Mouse (Mus musculus) urinary bladder, postnatal 14 days (tissue): ENCODE measurements around the gene Tppp2.
"Not testable (repeated sequence)": the region's sequence is repeated elsewhere in the genome, so short reads cannot be mapped to it uniquely, and the experiment has no call there.

Source experiments
- DNase-seq: peaks from one replicate; pipeline ENCODE4 v3.0.0; 2021; ENCODE audit warnings: low spot score

Tppp2 gene

DNA sequence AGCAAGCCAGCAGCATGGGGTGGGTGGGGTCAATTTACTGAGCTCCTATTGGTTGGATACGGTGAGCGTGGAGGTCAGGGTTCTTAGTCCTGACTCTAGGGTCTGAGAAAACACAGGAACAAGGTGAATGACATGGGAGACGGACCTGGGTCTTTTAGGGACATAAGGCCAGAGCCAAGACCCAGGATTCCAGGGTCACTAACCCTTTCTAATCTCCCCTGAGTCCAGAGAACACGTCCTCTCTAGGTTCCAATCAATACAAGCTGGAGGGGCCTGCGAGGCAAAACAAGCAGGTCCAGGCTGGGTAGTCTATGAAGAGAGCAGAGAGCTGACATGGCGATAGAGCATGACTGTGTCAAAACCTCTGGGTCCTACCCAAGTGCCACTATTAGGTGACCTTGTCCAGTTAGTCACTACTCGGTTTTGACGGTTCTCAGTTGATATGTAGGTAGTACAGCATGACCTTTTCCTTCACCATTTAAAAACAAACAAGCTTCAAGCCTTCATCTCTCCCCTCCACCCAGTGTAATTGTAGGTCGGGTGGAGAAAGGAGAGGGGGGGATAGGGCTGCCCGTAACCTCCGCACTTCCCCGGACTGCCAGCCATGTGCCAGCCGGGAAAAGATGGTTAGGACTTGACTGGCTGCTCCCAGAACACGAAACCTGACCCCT lies 5.7 kb upstream of the Tppp2 start:
- no peak for DNase-seq

DNA sequence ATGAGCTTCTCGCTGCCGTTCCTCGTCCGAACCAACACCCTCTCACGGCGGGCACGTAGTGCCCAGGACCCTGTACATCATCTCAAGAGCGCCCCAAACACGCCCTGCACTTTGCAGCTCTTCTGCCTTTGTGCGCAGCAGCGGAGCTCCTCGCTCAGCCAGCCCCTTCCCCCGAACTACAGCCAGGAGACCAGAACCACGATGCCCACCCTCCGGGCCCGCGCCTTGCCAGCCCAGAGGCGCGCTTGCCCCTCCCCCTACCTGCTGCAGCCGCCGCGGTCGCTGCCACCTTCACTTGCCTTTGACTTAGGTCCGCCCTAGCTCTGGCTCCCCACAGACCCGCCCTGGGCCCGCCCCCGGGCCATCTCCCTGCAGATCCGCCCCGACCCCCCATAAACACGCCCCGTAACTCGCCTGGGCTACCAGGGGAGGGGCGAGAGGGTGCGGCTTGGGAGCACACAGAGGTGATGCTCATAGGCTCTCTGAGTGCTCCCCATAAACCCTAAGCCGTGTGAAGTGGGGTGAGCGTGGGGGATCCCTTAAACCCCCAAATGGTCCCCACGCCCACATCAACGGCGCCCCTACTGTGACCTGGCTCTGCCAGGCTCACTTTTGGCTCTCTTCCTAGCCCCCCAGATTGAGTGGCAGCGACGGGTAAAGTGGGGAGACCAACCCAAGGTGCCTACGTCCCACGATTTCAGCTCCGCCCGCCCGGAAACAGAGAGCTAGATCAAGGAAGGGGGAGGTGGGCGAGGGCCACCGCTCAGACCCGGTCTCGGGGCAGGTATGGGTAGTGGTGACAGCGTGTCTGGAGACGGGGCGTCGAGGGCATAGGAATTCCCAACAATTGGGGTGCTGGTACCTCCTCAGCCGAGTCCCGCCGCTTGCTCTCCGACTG lies 4.9 kb upstream of the Tppp2 start:
- peak; percentile 93 for DNase-seq

DNA sequence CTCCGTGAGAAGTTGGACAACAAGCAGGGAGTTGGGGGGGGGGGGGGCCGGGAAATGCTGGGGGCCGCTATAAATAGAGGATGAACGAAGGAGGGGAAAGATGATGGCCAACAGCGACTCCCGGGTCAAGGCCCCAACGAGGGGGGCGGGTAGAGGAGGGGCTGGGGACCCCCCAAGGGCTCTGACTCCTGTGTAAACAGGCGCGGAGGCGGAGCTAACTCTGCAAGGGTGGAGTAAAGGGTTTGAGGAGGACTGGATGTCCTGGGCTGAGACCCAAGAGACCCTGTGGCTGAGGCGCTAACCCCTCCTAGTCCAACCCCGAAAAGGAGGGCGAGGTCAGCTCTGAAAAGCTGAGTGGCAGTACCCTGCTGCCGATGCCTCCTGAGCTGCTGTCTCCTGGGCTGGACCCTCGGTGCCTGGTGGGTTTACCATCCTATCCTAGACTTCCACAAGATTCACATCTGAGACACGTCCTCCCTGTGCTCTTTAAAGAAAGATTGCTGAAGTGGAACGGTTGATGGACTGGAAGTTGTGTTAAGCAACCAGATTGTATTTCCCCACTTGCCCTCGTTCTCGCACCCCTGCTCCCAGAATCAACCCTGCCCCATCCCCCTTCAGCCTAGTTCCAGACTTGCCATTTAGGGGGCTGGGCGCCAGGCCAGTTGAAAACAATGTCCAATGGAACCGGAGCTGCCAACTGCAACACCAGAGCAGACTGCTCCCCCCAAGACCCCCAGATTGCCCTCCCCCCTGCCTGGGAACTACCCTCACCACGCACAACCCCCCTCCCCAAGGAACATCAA lies 4.1 kb upstream of the Tppp2 start, which contains the start of gene Ndrg2:
Ndrg2 (minus strand) TSS at position 199 of the 803 bp plus-strand sequence.
- DNase-seq = peak; percentile 86

DNA sequence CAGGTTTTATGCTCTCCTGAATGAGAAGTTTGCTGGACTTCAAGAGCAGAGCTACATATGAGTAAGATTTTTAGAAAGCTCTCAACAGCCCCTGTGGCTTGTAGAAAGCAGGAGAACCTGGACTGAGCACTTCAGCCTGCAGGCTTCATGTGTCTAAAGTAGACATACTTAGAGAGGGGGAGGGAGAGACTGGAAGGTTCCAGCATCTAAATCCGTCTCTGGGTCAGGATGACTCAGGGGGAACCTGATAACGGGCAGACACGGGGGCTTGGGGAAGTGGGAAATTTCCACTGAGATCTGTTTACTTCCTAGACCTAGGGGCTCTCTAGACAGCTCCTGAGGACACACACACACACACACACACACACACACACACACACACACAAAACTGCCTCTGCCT lies 3.2 kb upstream of the Tppp2 start:
- no peak for DNase-seq

DNA sequence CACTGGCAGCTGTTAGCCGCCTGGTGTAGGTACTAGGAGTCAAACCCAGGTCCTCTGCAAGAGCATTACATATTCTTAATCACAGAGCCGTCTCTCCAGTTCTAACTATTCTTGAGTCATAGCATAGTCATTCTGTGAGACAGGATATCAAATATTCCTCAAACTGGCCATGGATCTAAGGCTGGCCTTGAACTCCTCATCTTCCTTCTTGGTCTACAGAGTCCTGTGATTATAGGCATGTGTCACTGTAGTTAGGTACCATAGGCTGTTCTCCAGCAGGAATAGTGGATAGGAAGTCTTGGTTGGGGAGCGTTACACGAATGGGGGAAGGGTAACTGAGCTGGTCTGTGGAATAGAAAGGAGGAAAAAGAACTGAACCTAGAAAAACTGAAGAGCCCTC lies 1.7 kb upstream of the Tppp2 start:
- DNase-seq = no peak

DNA sequence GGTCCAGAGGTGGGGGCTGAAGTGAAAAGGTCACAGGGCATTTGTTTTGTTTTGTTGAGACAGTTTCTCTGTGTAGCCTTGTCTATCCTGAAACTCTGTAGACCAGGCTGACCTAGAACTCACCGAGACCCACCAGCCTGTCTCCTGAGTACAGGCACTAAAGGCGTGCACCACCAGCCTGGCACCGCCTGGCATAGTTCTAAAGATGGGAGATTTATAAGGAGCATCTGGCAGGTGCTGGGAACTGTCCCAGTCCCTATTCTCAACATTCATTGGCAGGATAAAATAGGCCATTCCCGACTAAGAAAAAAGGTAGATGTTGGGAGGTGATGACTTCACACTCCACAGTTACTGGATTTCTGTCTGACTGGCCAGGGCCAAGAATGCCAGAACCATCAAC lies 741 bp downstream of the Tppp2 start:
- no peak for DNase-seq

DNA sequence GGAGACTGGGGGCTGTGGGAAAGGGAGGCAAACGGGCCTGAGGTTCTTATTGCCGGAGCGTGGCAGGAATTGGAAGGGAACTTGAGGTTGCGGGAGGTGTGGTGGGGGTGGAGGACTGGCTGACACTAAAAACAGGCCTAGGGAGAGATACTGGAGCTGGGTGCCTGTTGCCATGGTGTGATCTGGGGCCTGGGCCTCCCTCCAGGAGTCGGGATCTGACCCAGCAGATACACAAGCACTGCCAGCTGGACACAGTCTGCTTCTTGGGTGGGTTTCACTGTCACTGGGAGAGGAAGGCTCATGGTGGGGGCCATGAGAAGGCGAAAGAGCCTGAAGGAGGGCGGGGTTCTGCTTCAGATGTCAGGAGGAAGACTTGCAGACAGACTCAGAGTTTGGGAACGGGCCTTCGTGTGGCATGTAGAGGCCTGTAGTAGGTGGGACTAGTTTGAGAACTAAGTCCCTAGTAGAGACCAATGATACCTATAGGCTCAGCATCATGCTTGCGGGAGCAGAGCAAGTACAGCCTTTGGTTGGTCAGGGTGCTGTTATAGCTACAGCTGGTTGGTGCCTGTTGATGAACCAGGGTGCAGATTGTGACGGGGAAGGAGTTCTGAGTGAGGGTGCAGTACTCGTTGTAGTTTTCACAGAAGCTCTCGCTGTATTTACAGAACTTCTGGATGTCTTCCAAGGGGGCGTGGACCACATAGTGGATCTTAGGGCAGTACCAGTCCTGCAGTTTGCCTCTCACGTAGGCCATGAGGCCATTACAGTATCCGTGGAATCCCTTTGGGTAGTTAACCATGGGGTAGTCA lies 3.7 kb downstream of the Tppp2 start:
- peak; percentile 68 for DNase-seq

DNA sequence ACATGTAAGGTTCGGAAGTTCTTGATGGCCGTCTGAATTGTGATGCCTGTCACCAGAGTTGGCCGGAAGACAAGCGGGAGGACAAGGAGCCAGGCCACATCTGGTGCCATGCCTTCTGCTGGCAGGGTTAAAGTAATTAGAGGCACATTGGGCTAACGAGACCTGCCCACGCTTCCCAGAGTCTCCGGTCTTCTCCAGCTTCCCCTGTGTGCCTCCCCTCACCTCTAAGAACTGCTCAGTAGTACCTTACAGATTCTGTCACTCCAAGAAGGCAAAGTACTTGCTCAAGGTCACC lies 4.3 kb downstream of the Tppp2 start, which contains the start of gene Rnase13:
Rnase13 (minus strand) TSS at position 203 of the 295 bp plus-strand sequence.
- DNase-seq = no peak

DNA sequence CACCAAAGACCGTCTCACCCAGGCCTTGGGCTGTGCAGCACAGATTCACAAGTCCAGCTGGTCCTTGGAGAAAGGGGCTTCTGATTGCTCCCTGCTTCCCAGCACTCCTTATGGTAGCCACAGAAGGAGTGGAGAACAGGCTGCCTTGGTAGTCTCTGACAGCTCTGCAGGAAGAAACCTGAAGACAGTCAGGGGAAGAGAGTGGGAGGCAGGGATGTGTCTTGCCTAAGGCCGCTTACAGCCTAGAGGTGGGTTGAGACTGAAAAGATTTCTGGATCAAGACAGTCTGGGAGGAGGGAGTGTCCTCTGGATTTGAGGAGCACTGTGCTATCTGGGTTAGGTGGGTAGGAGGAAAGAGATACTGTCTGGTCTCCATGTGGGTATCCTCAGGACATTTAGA lies 4.7 kb downstream of the Tppp2 start:
- no peak for DNase-seq

DNA sequence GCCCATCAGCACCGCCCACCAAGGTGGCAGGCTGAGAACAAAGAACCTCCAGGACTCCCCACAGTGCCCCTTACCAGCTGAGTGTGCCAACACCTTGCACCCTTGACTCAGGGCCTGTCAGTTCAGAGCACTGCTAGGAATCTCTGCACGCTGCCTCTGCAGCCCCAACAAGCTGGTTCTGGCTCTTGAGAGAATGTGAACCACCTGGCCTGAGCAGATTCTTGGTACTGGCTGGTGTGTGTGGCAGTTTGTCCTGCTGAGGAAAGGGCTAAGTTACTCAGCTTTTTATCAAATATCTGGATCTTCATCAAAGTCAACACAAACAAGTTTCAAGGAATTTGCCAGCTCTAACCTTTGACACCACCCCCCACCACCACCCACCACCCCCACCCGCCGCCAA lies 5.3 kb downstream of the Tppp2 start:
- peak; percentile 70 for DNase-seq

DNA sequence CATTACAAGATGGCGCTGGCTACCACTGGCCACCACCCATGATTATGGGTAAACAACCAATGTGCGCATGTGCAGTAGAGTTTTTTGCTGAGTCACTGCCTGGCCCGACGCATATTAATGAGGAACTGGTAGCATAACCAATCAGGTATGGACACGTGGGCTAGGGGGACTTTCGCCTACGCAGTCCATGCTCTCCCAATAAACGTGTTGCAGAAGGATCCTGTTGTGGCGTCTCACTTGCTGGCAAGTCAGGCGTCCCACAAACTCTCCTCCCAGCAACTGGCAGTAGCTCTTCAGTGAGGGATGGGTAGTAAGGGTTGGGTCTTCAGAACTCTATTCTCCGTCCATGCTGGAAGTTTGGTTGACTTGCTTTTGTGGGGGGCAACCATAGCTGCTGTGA lies 8.7 kb downstream of the Tppp2 start:
- DNase-seq = not testable (repeated sequence)

DNA sequence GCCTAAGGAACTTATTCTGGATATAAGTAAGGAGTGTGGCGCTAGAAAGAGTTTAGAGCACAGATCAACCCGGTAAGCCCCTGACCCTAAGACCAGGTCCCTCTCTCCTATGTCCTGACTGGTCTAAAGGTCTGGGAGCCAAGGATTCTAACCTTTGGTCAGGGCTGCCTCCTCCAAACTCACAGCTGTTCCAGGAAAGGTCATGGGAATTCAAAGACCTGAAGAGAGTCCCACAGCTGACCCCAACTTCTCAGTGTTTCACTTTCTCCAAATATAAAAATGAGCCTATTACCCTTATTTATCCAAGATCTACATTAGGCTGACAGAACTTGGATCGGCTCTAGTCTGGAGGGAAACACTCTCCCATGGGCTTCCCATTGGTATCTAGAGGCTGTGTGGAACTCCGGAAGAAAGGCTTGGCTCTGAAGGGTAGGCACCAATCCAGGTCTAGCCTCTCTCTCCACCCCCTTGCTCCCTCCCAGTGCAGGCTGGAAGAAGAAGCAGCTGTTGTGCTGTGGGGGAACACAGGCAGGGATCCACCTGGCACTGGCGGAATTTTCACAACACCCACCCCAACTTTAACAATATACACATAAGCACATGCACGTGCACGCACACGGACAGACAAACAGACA lies 11.2 kb downstream of the Tppp2 start:
- DNase-seq = peak; percentile 69

DNA sequence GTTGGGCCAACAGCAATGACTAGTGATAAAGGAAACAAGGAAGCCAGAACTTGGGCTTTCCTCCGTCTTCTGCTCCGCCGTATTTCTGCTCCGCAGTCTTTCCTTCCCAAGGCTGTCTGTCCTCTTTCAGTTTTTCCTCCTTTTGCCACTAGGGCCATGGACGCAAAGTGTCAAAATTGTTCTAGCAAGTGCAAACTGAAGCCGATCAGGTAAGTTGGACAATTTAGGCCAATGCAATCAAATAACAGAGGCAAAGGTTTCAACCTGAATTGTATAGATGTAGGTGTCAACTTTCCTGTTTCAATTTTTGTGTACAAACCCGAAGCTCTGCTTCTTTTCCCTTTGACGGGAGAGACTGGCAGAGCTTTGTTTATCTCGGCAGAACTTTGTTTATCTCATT lies 11.7 kb downstream of the Tppp2 start:
- no peak for DNase-seq

DNA sequence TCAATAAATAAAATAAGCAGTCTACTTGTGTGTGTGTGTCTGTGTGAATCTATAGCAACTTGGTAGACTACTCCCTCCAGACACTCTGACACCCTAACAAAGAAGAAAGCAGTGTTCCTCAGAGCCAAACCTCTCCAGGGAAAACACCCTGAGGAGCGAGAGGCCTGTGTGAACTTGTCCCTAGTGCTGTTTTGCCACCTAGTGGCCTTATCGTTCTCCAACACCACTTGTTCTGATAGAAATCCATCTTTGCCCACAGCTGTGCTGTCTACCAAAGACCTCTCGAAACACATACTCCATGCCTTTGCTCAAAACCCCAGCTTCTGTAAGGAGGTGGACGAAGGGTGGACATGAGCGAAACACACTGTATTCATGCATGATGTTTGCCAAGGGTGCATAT lies 12.6 kb downstream of the Tppp2 start:
- DNase-seq = peak; percentile 80

DNA sequence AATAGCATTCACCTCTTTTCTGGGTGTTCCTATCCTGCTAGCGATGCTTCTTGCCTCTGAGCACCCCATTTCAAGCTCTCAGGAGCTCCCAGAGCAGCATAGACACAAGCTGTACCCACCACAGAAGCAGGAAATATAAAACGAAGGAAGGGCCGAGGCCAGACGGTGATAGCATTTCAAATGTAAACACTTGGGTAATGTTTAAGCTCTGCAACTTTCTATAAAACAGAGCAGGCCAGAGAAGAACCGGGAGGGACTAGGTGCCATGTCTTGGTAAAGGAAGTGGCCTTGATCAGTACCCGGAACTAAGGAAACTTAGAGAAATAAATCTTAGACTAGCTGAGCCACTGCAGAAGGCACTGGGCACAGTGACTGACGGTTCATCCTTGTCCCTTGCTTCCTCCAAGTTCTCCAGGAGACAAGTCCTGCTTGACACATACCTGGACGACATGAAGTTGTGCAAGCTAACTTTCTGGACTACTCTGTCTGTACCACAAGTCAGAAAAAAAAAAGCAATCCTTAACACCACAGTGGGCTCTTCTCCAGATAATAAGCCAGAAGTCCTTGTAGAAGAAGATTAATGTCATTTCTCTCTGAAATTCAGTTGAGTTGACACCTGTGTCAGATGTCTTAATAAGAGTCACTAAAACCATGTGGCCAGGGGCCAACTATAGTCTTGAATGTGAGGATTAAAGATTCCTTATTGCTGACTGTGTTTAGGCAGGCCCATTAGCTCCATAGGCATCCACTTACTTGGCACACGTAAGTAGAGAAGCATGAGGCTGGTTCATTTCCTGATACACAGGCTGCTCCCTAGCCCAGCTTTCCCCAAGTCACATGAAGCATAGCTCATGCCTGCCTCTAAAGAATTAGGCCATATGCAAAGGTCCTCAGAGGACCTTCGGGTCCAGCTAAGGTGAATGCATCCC lies 14.1 kb downstream of the Tppp2 start:
- peak; percentile 27 for DNase-seq

DNA sequence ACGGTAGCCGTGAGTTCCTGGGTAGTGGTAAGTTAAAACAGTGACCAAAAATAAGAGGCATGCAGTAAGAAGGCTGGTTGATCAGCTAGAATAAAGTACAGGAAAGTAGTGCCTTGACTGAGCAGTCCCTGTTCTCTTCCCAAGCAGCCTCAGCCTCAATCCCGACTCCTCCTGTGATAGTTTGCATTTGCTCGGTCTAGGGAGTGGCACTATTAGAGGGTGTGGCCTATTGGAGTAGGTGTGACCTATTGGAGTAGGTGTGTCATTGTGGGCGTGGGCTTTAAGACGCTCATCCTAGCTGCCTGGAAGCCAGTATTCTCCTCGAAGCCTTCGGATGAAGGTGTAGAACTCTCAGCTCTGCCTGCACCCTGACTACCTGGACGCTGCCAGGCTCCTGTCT lies 20.8 kb downstream of the Tppp2 start:
- no peak for DNase-seq

DNA sequence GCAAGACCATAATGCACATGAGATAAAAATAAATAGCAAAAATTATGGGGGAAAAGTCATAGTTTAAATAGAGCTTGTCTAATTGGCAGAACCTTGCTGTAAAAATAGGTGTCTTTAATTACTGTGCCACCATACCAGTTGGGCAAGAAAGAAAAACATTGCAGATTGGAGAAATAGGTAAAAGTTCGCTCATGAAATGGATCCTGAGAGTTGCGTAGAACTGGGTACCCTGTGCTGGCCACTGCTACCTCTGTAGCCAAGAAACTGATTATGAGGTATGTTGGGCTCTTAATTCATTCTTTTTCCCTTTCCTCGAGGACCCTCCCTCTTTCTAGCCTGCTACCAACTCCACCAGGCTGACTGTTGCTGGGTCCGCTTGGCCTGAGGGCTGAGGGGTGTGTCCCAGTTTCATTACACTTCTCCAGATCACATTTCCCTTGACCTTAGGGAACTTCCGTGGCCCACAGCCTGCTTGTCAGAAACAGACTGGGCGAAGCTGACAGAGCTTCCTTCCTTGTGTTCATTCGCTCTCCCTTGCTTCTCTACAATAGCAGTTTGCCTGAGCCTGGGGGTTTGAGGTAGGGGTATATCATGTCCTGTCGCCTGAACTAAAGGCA lies 22.8 kb downstream of the Tppp2 start:
- peak; percentile 46 for DNase-seq

DNA sequence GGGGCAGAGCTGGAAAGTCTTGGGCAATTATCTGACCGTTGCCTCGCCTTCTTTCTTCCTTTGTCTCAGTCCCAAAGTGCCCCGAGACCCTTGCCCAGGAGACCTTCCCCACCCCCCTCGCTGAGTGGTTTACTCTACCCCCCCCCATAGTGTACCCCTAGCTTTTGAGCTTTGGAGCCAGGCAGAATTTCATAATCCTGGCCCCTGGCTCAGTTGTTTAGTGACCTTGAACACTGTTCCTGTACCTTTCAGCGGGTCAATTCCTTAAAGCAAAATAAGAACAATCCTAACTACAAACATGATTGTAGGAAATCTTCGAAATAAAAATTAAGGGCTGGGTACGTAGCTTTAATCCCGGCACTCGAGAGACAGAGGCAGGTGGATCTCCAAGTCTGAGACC lies 23.4 kb downstream of the Tppp2 start:
- DNase-seq = no peak

DNA sequence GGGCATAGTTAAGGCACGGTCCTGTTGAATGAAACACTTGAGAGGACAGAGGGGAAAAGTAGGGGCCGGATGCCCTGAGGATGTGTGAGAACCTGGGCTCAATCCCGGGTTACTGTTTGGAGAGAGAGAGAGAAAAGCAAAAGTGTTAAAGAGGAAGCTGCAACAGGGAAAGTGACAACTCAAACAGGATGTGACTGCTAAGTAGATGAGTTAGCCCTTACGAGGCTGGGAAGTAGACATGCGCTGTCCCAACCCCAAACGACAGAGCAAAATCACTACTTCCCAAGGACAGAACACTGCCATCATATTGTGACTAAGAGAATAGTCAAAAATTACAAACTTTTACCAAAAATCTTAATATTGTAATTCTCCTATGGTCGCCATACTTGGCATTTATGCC lies 24.0 kb downstream of the Tppp2 start:
- DNase-seq = no peak

DNA sequence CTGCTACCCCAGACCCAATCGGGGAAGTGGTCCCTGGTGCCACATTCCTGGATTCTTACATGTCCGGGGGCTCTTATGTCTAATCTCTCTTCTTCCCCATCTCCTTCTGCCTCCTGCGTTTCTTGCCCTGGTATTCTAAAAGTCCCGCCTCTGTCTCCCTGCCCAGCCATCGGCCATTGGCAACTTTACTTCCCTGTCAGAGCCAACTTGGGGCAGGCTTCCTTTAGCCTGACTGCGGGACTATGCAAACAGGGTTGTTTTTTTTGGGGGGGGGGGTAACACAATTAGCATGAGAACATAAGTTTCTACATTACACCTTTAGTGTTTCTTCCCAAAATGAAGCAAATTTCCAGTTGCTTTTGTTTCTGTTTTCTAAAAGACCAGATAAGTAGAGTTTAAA lies 25.1 kb downstream of the Tppp2 start:
- DNase-seq = no peak
